Mouse (Mus musculus): Measurements from ENCODE around the gene Ppp6r3.

Gene Ppp6r3

DNA sequence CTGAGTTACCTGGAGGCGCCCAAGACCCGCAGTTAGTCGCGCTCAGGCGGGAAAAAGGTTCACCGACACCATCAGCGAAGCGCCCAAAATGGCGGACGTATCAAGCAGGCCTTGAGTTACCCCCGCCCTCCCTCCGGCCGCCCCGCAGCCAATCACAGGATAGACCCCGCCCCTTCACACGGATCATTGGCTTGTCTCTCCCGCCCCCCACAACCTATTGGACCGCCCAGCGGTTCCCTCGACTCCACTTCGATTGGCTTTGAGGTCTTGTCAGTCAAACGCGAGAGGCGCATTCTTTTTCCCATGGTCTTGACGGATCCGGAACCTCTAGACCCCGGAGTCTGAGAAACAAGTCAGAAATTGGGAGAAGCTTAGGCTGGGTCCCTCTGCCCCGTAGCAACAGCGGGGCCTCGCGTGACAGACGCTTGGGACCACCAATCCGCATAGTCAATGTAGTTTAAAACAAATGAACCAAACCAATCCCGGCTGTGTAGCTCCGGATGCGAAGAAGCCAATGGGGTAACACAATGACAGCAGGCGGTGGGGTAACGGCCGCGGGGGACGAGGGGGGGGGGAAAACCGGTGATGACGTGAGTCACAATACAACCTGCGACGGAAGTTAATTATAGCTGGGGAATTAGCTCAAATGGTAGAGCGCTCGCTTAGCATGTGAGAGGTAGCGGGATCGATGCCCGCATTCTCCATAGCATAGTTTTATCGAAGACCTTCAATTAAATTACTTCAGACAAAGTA lies at the start of gene Ppp6r3:
Ppp6r3 (minus strand) TSS at position 118 of the 753 bp plus-strand sequence.
- peak; percentile 99 for DNase-seq (ENCODE audit: low read depth, low spot score)

- no peak for DNase-seq (ENCODE audit: low read depth, low spot score)
Observed at GRCm38 (mm10) chr19:3625111-3625510, 49.6 kb upstream of the Ppp6r3 start.

DNA sequence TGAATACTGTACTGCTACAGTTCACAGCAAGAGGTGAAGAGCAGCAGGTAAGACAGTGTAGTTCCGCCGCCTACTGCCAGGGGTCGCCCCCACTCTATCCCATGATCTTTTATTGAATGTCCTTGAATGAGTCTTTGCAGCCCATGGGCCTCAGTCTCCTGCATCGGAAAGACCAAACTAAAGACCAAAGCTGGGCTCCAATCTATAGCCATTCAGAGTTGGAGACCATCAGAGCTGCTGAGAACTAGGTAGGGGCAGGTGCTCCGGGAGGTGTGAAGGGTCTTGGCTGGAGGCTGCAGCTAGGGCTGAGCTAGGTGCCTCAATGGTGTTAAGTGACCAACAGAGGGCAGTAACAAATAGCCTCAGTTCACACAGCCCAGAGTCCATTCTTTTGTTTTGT lies 48.3 kb upstream of the Ppp6r3 start:
- DNase-seq (ENCODE audit: low read depth, low spot score), result peak; percentile 56

DNA sequence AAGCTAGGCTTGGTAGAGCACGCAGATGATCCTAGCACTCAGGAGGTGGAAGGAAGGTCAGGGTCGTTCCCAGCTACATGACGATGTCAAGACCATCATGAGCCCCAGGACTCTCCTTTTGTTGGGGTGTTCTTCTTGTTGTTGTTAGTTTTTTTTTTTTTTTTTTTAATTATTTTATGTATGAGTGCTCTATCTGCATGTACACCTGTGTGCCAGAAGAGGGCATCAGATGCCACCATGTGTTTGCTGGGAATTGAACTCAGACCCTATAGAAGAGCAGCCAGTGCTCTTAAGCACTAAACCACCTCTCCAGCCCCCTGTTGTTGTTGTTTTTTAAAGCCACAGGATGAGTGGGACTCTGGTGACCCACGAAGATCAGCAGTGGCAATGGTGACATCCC lies 47.7 kb upstream of the Ppp6r3 start:
- no peak for DNase-seq (ENCODE audit: low read depth, low spot score)

DNA sequence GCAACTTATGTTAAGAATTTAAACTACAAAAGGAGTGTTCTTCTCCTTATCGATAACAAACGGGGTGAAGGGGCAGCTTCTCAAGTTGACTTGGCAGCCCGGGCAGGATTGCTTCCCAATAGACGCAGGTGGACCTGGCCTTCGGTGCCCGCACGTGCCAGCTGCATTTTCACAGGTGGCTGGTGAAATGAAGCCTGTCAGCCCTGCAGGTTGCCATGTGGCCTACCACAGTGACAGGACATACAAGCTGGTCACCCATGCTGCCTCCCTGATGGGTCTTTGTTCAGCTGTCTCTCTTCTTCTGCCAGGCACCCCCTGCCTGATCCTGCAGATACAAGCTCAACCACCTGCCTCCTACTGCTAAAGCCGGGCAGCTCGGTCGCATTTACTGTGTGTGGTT lies 45.3 kb upstream of the Ppp6r3 start:
- no peak for DNase-seq (ENCODE audit: low read depth, low spot score)

GRCm38 (mm10) chr19:3619359-3619758 lies 43.8 kb upstream of the Ppp6r3 start:
- DNase-seq (ENCODE audit: low read depth, low spot score), result no peak

DNA sequence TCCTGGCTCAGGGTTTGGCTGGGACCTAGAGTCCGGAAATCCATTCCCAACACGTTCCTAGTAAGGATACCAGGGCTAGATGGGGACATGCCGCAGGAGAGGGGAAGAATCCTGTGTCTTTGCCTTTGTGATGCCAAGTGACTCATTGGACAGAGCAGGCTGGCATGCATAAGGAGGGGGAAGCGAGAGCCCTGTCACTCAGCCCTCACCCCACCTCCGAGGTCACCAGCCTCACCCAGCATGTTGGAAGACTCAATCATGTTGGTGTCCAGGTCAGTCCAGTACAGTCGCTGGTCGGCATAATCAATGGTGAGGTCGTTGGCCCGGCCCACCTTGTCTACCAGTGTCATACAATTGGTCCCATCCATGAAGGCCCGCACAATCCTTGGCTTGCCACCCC lies 38.4 kb upstream of the Ppp6r3 start:
- no peak for DNase-seq (ENCODE audit: low read depth, low spot score)

DNA sequence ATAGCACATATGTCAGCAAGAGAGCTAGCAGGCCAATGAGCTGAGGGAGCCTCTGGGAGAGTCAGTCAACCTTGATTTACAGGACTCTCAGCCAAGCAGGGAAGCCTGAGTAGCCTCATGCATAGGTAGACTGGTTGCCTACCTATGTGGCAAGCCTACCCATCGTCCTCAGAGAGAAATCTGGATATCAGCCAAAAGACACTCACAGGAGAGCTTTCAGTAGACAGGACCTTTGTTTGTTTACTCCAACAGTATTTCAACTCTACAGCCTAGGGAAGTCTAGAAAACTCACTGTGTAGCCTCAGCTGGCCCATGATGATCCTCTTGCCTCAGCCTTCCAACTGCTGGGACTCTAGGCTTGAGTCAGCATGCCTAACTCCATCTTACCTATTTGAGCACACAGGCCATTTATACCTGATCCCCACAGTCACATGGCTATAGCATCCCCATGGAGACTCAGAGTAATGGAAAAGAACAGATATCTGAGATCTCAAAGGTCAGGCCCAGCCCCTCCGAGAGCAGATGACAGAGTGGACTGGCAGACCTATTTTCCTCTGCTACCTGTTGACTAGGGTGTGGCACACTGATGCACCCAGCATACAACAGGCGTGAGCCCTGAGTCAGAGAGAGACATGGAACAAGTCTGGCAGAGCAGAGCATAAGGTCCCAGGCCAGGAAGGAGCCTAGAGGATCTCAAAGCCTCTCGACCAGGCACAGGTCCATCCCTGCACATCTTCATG lies 37.2 kb upstream of the Ppp6r3 start:
- DNase-seq (ENCODE audit: low read depth, low spot score), result no peak

GRCm38 (mm10) chr19:3611730-3612129 lies 36.2 kb upstream of the Ppp6r3 start:
- DNase-seq (ENCODE audit: low read depth, low spot score), result no peak

GRCm38 (mm10) chr19:3610886-3611285 lies 35.3 kb upstream of the Ppp6r3 start:
- no peak for DNase-seq (ENCODE audit: low read depth, low spot score)

- DNase-seq (ENCODE audit: low read depth, low spot score), result no peak
Observed at GRCm38 (mm10) chr19:3609826-3610225, 34.3 kb upstream of the Ppp6r3 start.

- no peak for DNase-seq (ENCODE audit: low read depth, low spot score)
Observed at GRCm38 (mm10) chr19:3594316-3594715, 18.8 kb upstream of the Ppp6r3 start.

DNA sequence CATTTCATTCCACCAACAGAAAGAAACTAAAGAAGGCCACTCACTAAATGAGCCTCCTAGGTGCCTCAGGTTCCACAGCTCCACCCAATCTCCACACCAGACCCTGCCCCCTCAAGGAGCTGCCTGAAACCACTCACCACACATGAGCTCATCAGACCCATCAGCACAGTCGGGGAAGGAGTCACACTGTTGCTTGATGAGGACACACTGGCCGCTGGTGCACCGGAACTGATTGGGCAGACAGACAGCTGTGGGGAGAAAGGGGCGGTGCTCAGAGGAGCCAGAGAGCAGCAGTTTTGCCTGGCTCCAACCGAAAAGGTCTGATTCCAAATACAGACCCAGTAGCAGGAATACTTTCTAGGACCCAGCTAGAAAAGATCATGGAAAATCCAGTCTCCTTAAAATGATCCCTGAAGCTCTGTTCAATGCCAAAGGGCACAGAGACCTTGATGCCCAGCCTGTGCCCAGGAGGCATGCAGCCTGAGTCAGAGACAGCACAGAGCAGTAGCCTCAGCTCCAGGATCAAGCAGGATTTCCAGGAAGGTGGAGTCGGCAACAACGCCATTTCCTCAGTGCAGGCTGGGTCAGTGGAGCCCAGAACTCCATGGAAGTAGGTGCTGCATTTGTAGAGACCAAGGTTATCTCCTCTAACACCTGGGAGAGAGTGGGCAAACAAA lies 18.0 kb upstream of the Ppp6r3 start:
- no peak for DNase-seq (ENCODE audit: low read depth, low spot score)

DNA sequence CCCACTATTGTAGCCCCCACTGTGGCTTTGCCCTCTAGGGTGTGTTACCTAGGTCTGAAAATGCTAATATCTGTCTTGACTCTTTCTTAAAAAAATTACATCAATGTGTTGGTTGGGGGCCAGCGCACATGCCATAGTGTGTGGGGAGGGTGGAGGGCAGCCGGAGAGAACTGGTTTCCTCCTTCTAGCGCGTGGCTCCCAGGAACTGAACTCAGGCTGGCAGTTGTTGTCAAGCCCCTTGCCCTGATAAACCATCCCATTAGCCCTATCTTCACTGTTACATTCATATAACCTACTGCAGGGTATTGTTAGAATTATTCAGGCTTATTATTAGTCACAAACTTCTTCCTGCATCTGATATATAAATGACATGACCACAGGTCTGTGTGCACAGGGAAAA lies 14.4 kb upstream of the Ppp6r3 start:
- no peak for DNase-seq (ENCODE audit: low read depth, low spot score)

DNA sequence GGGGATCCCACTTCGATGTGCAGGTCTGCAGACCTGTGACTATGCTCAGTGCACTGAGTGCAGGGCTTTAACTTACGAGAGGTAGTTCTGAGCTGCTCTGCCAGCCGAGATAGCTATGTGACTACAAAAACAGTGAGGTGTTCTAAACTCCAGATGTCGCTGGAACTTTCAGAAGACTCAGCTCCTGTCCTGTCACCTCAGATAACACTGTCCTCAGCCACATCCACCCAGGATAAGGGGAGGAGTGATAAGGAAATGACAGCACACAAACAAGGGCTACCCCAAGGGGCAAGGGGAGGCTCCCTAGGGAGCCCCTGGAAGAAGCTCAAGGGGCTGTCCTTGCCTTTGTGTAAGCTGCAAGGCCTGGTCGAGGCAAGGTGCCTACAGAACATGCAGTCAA lies 14.0 kb upstream of the Ppp6r3 start:
- no peak for DNase-seq (ENCODE audit: low read depth, low spot score)

DNA sequence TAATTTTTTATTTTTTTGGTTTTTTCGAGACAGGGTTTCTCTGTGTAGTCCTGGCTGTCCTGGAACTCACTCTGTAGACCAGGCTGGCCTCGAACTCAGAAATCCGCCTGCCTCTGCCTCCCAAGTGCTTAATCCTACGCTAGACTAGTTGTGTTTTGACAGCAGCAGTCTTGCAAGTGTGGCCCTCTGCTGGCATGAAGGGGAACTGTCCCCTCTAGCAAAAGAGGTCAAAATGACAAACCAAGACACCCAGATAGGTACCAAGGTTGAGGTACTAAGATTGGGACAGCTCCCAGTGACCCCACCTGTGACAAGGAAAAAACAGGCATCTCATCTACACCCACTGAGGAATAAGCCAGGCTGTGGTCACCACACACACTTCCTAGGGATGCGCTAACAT lies 12.2 kb upstream of the Ppp6r3 start:
- DNase-seq (ENCODE audit: low read depth, low spot score), result peak; percentile 59

GRCm38 (mm10) chr19:3586540-3586939 lies 11.0 kb upstream of the Ppp6r3 start:
- DNase-seq (ENCODE audit: low read depth, low spot score), result peak; percentile 47

- DNase-seq (ENCODE audit: low read depth, low spot score), result no peak
Observed at GRCm38 (mm10) chr19:3586026-3586425, 10.5 kb upstream of the Ppp6r3 start.

DNA sequence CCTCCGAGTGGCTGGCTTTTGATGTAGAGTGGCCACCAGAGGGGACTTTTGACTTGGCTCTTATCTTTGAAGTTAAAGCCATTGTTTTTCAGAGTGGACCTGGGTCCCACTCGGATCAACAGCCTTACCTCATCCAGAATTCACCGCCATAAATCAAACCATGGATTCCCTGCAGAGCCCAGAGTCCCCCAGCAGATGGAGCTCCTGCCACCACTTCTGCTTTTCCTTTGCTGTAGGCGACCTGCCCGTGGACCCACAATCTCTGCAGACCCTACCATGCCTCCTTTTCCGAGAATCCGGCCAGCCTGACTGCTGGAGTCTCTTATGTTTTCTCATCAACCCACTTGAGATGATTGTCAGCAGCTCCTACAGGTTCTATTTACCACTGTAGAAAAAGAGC lies 5.8 kb upstream of the Ppp6r3 start:
- peak; percentile 54 for DNase-seq (ENCODE audit: low read depth, low spot score)

- DNase-seq (ENCODE audit: low read depth, low spot score), result no peak
Observed at GRCm38 (mm10) chr19:3577911-3578290, 2.4 kb upstream of the Ppp6r3 start.

GRCm38 (mm10) chr19:3577265-3577910 lies 1.8 kb upstream of the Ppp6r3 start:
- DNase-seq (ENCODE audit: low read depth, low spot score), result no peak

All from CD4-positive helper T cell, adult 2 months (primary cell).